Comparison of ENCODE assay signal across 8 mouse cellular contexts in the genomic region with DNA sequence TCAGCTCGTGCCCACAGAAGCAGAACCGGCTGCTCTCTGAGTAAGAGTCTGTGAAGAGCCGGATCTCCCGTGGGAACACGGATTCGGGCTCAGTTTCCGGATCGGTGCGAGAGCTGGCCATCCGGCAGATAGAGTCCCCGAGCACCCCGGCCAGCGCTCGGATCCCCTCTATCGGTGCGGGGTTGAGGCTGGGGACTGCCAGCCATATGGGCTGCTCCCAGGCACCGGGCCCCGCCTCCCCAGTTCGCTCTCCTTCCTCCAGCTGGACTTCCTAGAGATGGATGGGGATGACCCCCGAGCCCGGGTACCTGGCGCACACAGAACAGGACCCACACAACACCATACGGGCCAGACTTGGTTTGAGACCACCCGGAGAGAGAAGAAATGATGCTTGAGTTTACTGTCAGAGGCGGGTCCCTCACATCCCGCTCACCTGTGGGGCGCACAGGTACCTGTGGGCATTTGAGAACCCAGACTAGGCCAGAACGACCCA. TPM values are rescaled to one million over a fixed set of nuclear protein-coding genes. Genes with fewer than 3 reads are reported as not detected.
DNase-seq lines count a peak whose midpoint lies in the region; ATAC-seq lines count a peak whose summit lies in the region.

A gene (plus strand): TSS at position 141 of the 493 bp plus-strand sequence.
A gene (minus strand): TSS at position 240 of the 493 bp plus-strand sequence.

- peak; percentile 50 for DNase-seq in gastrocnemius, postnatal 10 days
- DNase-seq in gastrocnemius, adult 18-20 months (ENCODE audit: low spot score): no peak
- DNase-seq in 416B (ENCODE audit: low read depth): peak; percentile 27
- DNase-seq in adrenal gland, postnatal 36 days: peak; percentile 45 to 69
- DNase-seq in kidney, postnatal 14 days: peak; percentile 61
- DNase-seq in thymus, postnatal 4 days: peak; percentile 45

- ATAC-seq in granulocyte monocyte progenitor cell, adult 5-6 weeks (replicated peaks; ENCODE audit: poor library complexity, severe bottlenecking): peak; percentile 49
- ATAC-seq in megakaryocyte progenitor cell, adult 5-6 weeks (replicated peaks; ENCODE audit: poor library complexity): peak; percentile 32

RNA-seq across cellular contexts. Expression of the first gene that starts in this region (rescaled TPM):
- 10 to 100 TPM; 14.7 to 18.9 TPM for total RNA-seq in gastrocnemius, postnatal 10 days (2021)
- 1 to 10 TPM; 8.6 to 9.1 TPM for total RNA-seq in gastrocnemius, adult 18-20 months (2021)
- total RNA-seq in adrenal gland, postnatal 36 days (2021): 10 to 100 TPM; 20.1 to 21.4 TPM
- 40.4 and 47.0 TPM in 2 replicates for total RNA-seq in granulocyte monocyte progenitor cell, adult 5-6 weeks (2014; fragmentation: Nextera tagmentation)
- 25.8 and 36.7 TPM in 2 replicates for total RNA-seq in granulocyte monocyte progenitor cell, adult 5-6 weeks (2017)
- 36.5 and 46.6 TPM in 2 replicates for total RNA-seq in megakaryocyte progenitor cell, adult 5-6 weeks (2015)
- total RNA-seq in megakaryocyte progenitor cell, adult 5-6 weeks (2017): 22.7 and 30.9 TPM in 2 replicates

RNA-seq across cellular contexts. Expression of the second gene that starts in this region (rescaled TPM):
- under 1 TPM; 0.21 to 0.84 TPM for total RNA-seq in gastrocnemius, postnatal 10 days (2021)
- under 1 TPM in 1 of 2 experiments, not detected in 1; 0.09 TPM for total RNA-seq in gastrocnemius, adult 18-20 months (2021)
- under 1 TPM; 0.30 to 0.53 TPM for total RNA-seq in adrenal gland, postnatal 36 days (2021)
- 0.13 TPM in 1 of 2 replicates, not detected in the other for total RNA-seq in granulocyte monocyte progenitor cell, adult 5-6 weeks (2014; fragmentation: Nextera tagmentation)
- total RNA-seq in granulocyte monocyte progenitor cell, adult 5-6 weeks (2017): not detected in 2 replicates
- total RNA-seq in megakaryocyte progenitor cell, adult 5-6 weeks (2015): 0.07 TPM in 1 of 2 replicates, not detected in the other
- not detected in 2 replicates for total RNA-seq in megakaryocyte progenitor cell, adult 5-6 weeks (2017)
